Mouse (Mus musculus): Measurements from ENCODE around the gene Actl10.

Actl10 gene

GRCm38 (mm10) chr2:154550937-154551336 lies 639 bp upstream of the Actl10 start:
- no peak for DNase-seq (ENCODE audit: extremely low read depth, low read depth)

GRCm38 (mm10) chr2:154551927-154552326 lies 351 bp downstream of the Actl10 start:
- DNase-seq (ENCODE audit: extremely low read depth, low read depth) = no peak

GRCm38 (mm10) chr2:154552424-154552907 lies 890 bp downstream of the Actl10 start:
- no peak for DNase-seq (ENCODE audit: extremely low read depth, low read depth)

- DNase-seq (ENCODE audit: extremely low read depth, low read depth) = no peak
Observed at GRCm38 (mm10) chr2:154555235-154555634, 3.7 kb downstream of the Actl10 start.

GRCm38 (mm10) chr2:154557184-154557832 lies 5.7 kb downstream of the Actl10 start:
- DNase-seq (ENCODE audit: extremely low read depth, low read depth) = no peak

- DNase-seq (ENCODE audit: extremely low read depth, low read depth) = no peak
Observed at GRCm38 (mm10) chr2:154558264-154559039, 6.9 kb downstream of the Actl10 start, which contains the start of gene Necab3. Gene Necab3, minus strand, starts transcription at chr2:154558890.

GRCm38 (mm10) chr2:154563612-154564170 lies 12.1 kb downstream of the Actl10 start:
- no peak for DNase-seq (ENCODE audit: extremely low read depth, low read depth)

GRCm38 (mm10) chr2:154565562-154565961 lies 14.0 kb downstream of the Actl10 start:
- no peak for DNase-seq (ENCODE audit: extremely low read depth, low read depth)

- no peak for DNase-seq (ENCODE audit: extremely low read depth, low read depth)
Observed at GRCm38 (mm10) chr2:154566641-154567040, 15.1 kb downstream of the Actl10 start.

- no peak for DNase-seq (ENCODE audit: extremely low read depth, low read depth)
Observed at GRCm38 (mm10) chr2:154567766-154568165, 16.2 kb downstream of the Actl10 start.

- DNase-seq (ENCODE audit: extremely low read depth, low read depth) = peak; percentile 33
Observed at GRCm38 (mm10) chr2:154568329-154569070, 16.9 kb downstream of the Actl10 start.

GRCm38 (mm10) chr2:154569071-154569748 lies 17.6 kb downstream of the Actl10 start:
- peak; percentile 94 for DNase-seq (ENCODE audit: extremely low read depth, low read depth)

- DNase-seq (ENCODE audit: extremely low read depth, low read depth) = peak; percentile 81
Observed at GRCm38 (mm10) chr2:154569836-154570286, 18.3 kb downstream of the Actl10 start, which contains the start of gene E2f1. Gene E2f1, minus strand, starts transcription at chr2:154569892.

- peak; percentile 35 for DNase-seq (ENCODE audit: extremely low read depth, low read depth)
Observed at GRCm38 (mm10) chr2:154570666-154571065, 19.1 kb downstream of the Actl10 start.

GRCm38 (mm10) chr2:154571266-154571665 lies 19.7 kb downstream of the Actl10 start:
- DNase-seq (ENCODE audit: extremely low read depth, low read depth) = no peak

- DNase-seq (ENCODE audit: extremely low read depth, low read depth) = no peak
Observed at GRCm38 (mm10) chr2:154571976-154572375, 20.4 kb downstream of the Actl10 start.

- DNase-seq (ENCODE audit: extremely low read depth, low read depth) = no peak
Observed at GRCm38 (mm10) chr2:154572996-154573395, 21.4 kb downstream of the Actl10 start.

- no peak for DNase-seq (ENCODE audit: extremely low read depth, low read depth)
Observed at GRCm38 (mm10) chr2:154574271-154574670, 22.7 kb downstream of the Actl10 start.

GRCm38 (mm10) chr2:154576876-154577743 lies 25.5 kb downstream of the Actl10 start:
- no peak for DNase-seq (ENCODE audit: extremely low read depth, low read depth)

- no peak for DNase-seq (ENCODE audit: extremely low read depth, low read depth)
Observed at GRCm38 (mm10) chr2:154577744-154578067, 26.1 kb downstream of the Actl10 start.
